Mouse (Mus musculus) lung, postnatal 25 days (tissue): ENCODE data around the gene Kazn.

Source experiments
- DNase-seq: peaks from one replicate; pipeline ENCODE4 v3.0.0; 2022; ENCODE audit warnings: low spot score

The Kazn gene

GRCm38 (mm10) chr4:142117993-142118392 lies 121.2 kb downstream of the Kazn start:
- no peak for DNase-seq

DNA sequence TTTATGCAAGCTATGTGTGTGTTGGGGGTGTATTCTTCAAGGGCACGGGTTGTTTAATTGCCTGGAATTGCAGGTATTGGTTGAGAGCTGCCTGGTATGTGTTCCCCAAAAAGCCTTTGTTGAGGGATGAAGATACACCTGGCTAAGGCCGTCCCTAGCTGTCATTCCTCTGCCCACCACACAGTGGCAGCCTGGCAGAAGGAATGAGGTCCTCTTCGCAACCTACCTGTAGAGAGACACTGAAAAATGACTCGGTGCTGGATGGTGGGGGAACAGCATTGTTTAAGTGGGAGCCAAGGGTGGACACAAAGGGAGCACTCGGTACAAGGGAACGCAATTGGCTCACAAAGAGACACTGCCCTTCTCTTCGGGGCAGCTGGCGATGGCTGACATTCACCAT lies 125.9 kb downstream of the Kazn start:
- no peak for DNase-seq

GRCm38 (mm10) chr4:142103081-142103671 lies 136.0 kb downstream of the Kazn start:
- DNase-seq = no peak

DNA sequence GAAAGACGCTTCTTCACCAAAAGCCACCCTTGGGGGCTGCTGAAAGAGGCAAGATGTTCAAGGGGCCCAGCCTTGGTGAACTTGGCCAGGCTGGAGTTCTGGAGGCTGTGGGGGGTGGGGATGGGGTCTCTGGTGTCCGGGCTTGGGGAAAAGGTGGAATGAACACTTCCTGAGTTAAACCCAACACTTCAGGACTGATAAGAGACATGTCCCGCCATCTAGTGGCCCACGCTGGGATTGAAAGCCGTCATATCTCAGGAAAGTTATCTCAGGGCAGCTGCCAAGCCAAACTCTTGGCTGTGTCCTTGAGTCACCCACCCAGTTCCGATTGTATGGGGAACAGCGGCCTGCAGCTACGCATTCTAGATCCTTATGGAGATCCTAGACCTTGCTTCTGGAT lies 140.9 kb downstream of the Kazn start:
- peak; percentile 87 for DNase-seq

DNA sequence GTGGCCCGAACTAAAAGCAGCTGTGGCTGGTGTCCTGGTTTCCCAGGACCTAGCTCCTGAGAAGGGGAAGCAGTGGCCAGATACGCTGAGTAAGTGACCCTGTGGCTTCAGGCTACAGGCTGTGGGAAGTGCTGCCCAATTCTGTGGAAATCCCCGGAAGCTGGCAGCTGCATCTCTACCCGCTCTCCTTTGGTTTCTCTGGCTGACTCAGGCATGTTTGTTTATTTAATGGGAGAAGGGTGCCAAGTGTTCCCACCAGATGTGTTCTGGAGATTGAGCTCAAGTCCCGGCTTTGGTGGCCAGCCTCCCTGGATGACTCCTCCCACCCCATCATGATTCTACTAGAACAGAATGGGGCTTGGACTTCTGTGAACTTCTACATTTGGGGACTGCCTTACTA lies 141.3 kb downstream of the Kazn start:
- DNase-seq = peak; percentile 91

GRCm38 (mm10) chr4:142095513-142096241 lies 143.5 kb downstream of the Kazn start:
- DNase-seq = peak; percentile 45

- DNase-seq = no peak
Measured at GRCm38 (mm10) chr4:142094386-142094785, 144.8 kb downstream of the Kazn start.

GRCm38 (mm10) chr4:142091100-142091499 lies 148.1 kb downstream of the Kazn start:
- DNase-seq = no peak

DNA sequence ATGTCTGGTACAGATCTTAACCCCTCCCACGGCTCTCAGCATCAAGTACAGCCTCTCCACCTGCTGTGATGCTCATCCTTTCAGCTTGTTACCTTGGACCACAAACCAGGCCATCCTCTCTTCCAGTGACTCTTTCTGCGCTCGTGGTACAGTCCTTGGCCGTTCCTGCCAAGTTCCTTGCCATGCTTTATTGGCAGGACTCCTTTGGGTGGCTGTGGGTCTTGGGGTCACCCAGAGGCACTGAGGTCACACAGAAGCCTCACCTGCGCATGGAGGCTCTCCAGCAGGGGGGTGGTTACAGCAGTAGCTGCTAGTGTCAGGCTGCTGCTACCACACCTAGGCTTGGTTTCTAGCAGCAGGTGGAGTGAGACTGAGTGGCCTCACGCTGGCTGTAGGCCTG lies 149.2 kb downstream of the Kazn start:
- no peak for DNase-seq

- no peak for DNase-seq
Measured at GRCm38 (mm10) chr4:142088836-142089235, 150.4 kb downstream of the Kazn start.

- no peak for DNase-seq
Measured at GRCm38 (mm10) chr4:142088409-142088808, 150.8 kb downstream of the Kazn start.

DNA sequence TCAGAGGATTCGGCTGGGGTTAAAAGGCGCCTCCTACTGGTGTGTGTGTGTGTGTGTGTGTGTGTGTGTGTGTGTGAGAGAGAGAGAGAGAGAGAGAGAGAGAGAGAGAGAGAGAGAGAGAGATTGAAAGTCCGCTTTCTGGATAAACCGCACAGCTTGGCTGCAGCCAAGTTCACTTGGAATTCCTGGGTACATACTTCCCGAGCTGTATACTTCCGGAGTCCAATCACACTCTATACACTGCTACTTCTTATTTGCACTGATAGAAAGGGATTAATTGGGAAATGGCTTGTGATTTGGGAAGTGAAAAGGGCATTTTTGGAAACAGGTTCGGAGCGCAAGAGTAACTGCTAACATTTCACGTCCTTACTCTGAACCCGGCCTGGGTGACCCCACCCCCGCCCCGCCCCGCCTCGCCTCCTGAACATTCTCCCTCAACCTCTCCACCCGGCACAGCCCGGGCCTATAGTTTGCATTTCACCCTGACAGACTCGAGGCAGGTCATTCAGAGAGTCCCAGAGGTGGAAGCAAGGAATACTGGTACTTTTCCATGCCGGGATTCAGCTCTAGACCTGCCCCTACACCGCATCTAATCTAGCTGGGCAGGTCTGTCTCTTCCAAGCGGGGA lies 154.2 kb downstream of the Kazn start:
- no peak for DNase-seq

GRCm38 (mm10) chr4:142084131-142084899 lies 154.9 kb downstream of the Kazn start, which contains the start of gene Tmem51:
TSS of gene Tmem51 (minus strand) at chr4:142084304.
- DNase-seq = peak; percentile 64

DNA sequence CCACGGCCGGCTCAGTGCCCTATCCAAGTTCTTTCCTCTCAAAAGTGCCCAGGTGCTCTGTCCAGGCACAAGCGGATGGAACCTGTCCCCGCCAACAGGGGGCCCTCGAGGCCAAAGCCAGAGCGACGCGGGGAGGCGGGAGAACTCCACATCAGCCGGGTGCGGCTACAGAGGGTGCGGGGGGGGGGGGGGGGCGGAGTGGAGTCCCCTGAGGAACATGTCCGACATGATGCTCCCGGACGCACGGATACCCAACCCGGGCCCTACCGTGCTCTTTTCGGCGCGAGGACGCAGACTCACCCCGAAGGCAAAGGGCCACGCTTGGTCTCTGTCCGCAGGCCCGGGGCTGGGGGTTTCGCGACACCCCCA lies 155.5 kb downstream of the Kazn start:
- peak; percentile 84 for DNase-seq

GRCm38 (mm10) chr4:142083193-142083592 lies 156.0 kb downstream of the Kazn start:
- DNase-seq = no peak

GRCm38 (mm10) chr4:142082703-142083102 lies 156.5 kb downstream of the Kazn start:
- DNase-seq = no peak

- DNase-seq = no peak
Measured at GRCm38 (mm10) chr4:142081631-142082283, 157.4 kb downstream of the Kazn start.

DNA sequence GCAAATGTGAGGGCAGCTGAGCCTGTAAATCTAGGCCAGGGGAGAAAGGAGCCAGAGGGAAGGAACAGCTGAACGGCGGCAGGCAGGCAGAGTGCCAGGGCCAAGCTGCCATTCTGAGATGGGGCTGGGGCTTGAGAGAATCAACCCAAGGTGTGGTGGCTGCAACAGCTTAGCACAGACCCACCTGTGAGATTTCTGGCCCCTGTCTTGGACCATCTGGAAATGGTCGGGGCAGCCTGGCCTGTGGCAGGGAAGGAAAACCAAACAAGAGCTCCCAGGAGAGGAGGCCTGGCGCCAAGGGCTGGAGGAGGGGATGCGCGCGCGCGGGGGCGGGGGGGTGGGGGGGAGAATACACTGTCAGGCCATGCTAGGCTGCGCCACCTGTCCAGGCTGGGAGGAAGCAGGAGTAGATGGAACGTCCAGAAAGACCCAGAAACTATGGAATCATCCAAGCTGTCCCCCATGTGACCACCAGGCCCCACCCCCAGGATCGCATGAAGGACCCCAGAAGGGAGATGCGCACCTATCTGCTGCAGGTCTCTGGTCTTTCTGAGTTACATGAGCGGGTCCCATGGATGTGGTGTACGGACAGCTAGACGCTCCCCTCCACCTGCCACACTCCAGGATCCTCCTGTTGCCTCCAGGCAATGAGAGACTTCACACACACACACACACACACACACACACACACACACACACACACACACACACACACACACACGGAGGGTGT lies 158.1 kb downstream of the Kazn start:
- no peak for DNase-seq

GRCm38 (mm10) chr4:142080487-142080767 lies 158.8 kb downstream of the Kazn start:
- no peak for DNase-seq

DNA sequence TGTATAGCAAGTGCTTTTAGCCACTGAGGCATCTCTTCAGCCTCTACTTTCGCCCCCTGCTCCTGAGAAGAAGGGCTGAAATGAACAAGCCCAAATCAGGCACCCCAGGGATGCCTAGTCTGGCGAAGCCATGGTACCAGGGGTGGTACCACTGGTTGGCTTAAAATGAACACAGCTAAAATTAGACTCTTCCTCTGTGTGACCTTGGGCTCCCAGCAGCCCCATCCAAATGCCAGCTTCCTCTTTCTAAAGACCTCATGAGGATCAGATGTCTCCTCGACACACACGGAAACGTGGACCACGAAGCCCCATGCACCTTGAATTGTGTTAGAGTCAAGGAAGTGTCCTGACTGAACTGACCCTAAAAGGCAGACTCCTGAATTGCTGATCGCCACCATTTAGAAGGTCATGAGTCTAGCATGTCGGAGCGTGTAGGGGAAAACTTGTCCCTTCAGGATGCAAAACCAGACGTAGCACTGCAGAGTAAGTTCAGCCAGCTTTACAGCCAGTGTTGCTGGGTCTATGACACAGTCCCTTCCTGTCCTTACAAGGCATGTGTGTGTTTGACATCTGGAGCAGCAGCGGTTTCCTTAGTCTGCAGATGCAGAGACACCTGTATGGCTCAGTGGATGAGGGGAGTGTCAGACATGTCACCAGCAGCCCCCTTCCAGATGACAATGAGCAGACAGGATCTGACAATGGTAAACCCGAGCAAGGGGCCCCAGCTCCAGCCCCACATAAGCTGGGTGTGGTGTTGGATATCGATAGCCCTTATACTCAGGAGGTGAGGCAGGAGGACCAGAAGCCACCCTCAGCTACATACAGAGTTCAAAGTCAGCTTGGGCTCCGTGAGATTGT lies 159.3 kb downstream of the Kazn start:
- DNase-seq = no peak
